Mouse (Mus musculus) lung, adult 2 months (tissue): ENCODE measurements at regions not wholly inside any gene's neighbourhood (a gene's known extent, or its start where the extent isn't known, plus 50 kb on each side); places are given as distances from the start of the nearest gene placed in this dataset.

ENCODE experiments used
- DNase-seq: peaks from one replicate; pipeline ENCODE4 v3.0.0; 2022
- H3K4me1 ChIP-seq: fragments of 200-500 bp; 2 replicates; pipeline ENCODE4 v1.6.1; 2011; ENCODE audit warnings: low read length; ENCODE audit not compliant: control insufficient read depth, insufficient read depth
- H3K4me3 ChIP-seq: fragments of 200-500 bp; replicated peaks from 2 replicates; pipeline ENCODE3; 2011; ENCODE audit warnings: low read depth, mild to moderate bottlenecking, control low read depth, low read length; ENCODE audit errors: extremely low read depth
- CTCF ChIP-seq: fragments of 200-500 bp; IDR thresholded peaks from 2 replicates; pipeline ENCODE4 v1.5.1; 2011; ENCODE audit warnings: mild to moderate bottlenecking, low read length, control low read depth; ENCODE audit not compliant: insufficient read depth
- POLR2A ChIP-seq: fragments of 200-500 bp; IDR thresholded peaks from 2 replicates; pipeline ENCODE4 v1.6.1; 2011; ENCODE audit warnings: low read depth, mild to moderate bottlenecking, control low read depth, low read length, borderline replicate concordance; ENCODE audit errors: extremely low read depth
- WGBS: fragments of 180-500 bp; shearing (Covaris S2); methylation state at CpG from one replicate; pipeline ENCODE4 v1.1.7; 2018; 5-methylcytosine and 5-hydroxymethylcytosine counted together

GRCm38 (mm10) chr6:84394496-84395090, 199.1 kb downstream of the Cyp26b1 start:
- DNase-seq = no peak
- Histone ChIP-seq H3K4me3 (no peak overlapping the region), H3K4me1 (peaks cover 6% of the 10 kb centered on the region; the same call in 1 of the 2 replicates)
- no peak for TF ChIP-seq POLR2A
- no peak for TF ChIP-seq CTCF
- WGBS = 81% methylated on average over 6 of the region's 6 CpGs

GRCm38 (mm10) chr6:84393519-84394231, 200.0 kb downstream of the Cyp26b1 start:
- no peak for TF ChIP-seq POLR2A
- no peak for TF ChIP-seq CTCF
- Histone ChIP-seq H3K4me1 (peaks cover 6% of the 10 kb centered on the region; the same call in 1 of the 2 replicates), H3K4me3 (no peak overlapping the region)
- 49% methylated on average over 9 of the region's 9 CpGs for WGBS
- DNase-seq = no peak

DNA sequence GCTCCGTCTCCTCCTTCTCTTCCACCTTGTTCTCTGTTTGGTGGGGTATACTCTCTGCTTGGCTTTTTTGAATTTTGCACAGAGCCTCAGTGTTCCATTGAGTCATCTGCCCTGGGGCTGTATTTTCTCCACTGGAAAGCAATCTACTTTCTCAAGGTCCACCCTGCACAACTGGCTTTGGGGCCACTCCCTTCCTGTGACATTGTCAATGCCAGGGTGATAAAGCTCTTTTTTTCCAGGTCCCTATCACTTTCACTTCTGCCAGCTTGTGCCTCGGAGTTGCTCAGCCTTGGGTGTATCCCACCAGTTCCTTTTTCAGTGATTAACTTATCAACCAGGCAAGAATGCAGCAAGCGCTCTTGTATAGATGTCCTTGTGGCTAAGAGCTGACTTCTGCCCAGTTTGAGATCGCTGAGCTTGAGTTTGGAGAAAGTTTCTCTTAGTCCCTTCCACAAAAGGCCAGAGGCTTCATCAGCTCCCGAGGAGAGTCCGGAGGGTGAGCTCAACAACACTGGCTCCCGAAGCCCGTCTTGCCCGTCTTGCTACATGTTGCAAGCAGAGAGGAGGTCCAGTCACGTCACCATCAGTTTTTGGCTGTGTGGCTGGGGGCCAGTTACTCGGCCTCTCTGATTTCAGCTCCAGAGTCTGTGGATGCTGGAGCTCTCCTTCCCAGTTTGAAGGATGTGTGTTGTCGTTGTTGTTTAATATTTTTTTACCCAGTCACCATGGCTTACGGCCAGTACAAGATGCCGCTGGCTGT, 200.8 kb downstream of the Cyp26b1 start:
- Histone ChIP-seq H3K4me3 (no peak overlapping the region), H3K4me1 (peaks cover 6% of the 10 kb centered on the region; the same call in 1 of the 2 replicates)
- WGBS = 74% methylated on average over 14 of the region's 14 CpGs
- DNase-seq = no peak
- TF ChIP-seq POLR2A (no peak), CTCF (no peak)

- WGBS = 88% methylated on average over 3 of the region's 3 CpGs
Measured at GRCm38 (mm10) chr6:84391016-84391415, 202.7 kb downstream of the Cyp26b1 start.

DNA sequence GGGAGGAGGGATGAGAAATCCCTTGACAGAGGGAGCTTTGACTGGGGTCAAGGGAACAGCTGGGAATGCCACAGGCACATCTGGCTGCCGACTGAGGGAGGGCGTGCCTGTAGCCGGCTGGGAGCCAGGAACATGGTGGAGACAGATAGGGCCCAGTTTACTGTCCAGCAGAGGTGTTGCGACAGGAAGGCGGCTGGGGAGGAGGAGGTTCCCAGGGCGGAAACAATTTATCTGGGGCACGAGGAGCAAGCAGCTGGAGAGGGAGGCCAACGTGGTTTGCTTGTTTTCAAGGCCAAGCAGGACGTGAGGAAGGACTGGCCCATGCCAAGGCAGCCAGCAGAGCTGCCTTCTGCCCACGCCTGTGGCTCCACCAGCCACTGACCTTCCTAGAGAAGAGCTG, 208.0 kb downstream of the Cyp26b1 start:
- 0 out of 2 replicates have a peak, but pooled peaks cover 5% of the 10 kb centered on the region for H3K4me1 ChIP-seq
- TF ChIP-seq CTCF = no peak
- no peak for TF ChIP-seq POLR2A
- WGBS = 15% methylated on average over 10 of the region's 10 CpGs
- no peak overlapping the region for H3K4me3 ChIP-seq
- DNase-seq = peak; percentile 42

More at GRCm38 (mm10) chr6:84391016-84391415, 202.7 kb downstream of the Cyp26b1 start:
- Histone ChIP-seq H3K4me3 (no peak overlapping the region), H3K4me1 (peaks cover 8% of the 10 kb centered on the region; the same call in 1 of the 2 replicates)
- no peak for DNase-seq
- TF ChIP-seq POLR2A (no peak), CTCF (no peak)

- H3K4me1 ChIP-seq = 0 out of 2 replicates have a peak, but pooled peaks cover 5% of the 10 kb centered on the region
- WGBS = 80% methylated on average over 3 of the region's 3 CpGs
- H3K4me3 ChIP-seq = no peak overlapping the region
- DNase-seq = no peak
- TF ChIP-seq POLR2A = no peak
- no peak for TF ChIP-seq CTCF
Measured at GRCm38 (mm10) chr6:84383718-84384117, 210.0 kb downstream of the Cyp26b1 start.

- H3K4me1 ChIP-seq = 0 out of 2 replicates have a peak, but pooled peaks cover 5% of the 10 kb centered on the region
- TF ChIP-seq POLR2A = no peak
- TF ChIP-seq CTCF = no peak
- no peak for DNase-seq
- 78% methylated on average over 3 of the region's 3 CpGs for WGBS
- no peak overlapping the region for H3K4me3 ChIP-seq
Measured at GRCm38 (mm10) chr6:84383141-84383540, 210.6 kb downstream of the Cyp26b1 start.

DNA sequence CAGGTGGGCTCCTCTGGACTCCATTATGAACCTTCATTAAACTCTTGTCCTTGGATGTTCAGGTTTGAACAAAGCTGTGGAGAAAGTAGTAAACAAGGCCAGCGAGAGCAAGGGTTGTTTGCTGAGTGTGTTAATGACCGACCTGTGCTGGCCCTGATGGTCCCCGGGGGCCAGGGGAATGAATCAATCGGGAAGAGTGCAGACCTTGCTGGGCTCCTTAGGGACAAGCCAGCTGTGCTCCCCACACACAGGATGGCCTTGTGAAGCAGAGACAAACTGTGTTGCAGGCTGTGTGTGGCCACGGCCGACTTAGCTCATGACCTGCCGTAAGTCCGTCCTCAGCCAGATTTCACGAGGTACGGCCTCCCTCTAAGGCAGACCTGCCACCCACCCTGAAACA, 212.1 kb downstream of the Cyp26b1 start:
- 81% methylated on average over 10 of the region's 10 CpGs for WGBS
- no peak for DNase-seq
- TF ChIP-seq POLR2A (no peak), CTCF (no peak)

DNA sequence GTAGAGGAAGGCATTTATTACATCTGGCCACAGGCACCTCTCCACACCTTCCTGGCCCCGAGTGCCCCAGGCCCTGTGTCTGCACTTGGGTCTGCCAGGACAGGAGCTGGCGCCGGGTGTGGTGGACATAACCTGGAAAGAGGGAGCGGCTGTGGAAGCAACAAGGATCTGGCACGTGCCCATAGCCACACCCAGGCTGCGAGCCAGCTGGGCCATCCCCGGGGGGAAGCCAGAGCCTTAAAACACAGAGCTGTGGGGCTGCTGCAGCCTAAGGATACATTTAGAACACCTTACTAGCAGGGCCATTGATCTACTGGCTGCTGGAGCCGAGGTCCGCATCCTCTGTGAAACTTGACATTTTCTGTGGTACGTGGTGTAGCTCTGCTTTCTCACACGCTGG, 217.0 kb downstream of the Cyp26b1 start:
- no peak for TF ChIP-seq CTCF
- no peak for TF ChIP-seq POLR2A
- WGBS = 58% methylated on average over 11 of the region's 11 CpGs

More for the DNA sequence above, 212.1 kb downstream of the Cyp26b1 start:
- Histone ChIP-seq H3K4me3 (no peak overlapping the region), H3K4me1 (0 out of 2 replicates have a peak, but pooled peaks cover 5% of the 10 kb centered on the region)

DNA sequence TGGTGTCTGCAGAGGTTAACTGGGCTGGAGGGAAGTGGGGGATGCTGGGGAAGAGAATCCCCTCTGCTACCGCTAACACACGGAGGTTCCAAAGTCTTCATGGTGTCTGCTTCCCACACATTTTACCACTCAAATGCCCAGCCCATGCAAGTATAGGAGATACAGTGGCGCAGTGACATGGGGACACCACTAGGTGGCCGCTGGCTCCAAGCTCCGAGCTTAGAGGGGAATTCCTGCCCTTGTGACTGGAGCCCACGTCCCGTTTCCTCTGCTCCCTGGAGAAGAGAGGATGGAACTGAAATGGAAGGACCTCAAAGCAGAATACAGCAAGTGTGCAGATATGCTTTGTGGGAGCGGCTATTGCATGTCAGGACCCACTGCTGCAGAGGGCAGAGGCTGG, 218.2 kb downstream of the Cyp26b1 start:
- no peak for TF ChIP-seq POLR2A
- TF ChIP-seq CTCF = peak; percentile 87
- 10% methylated on average over 8 of the region's 8 CpGs for WGBS
- H3K4me1 ChIP-seq = no peaks in the 10 kb centered on the region
- DNase-seq = peak; percentile 29
- no peak overlapping the region for H3K4me3 ChIP-seq

More for the DNA sequence above, 217.0 kb downstream of the Cyp26b1 start:
- H3K4me3 ChIP-seq = no peak overlapping the region
- no peaks in the 10 kb centered on the region for H3K4me1 ChIP-seq
- DNase-seq = no peak

DNA sequence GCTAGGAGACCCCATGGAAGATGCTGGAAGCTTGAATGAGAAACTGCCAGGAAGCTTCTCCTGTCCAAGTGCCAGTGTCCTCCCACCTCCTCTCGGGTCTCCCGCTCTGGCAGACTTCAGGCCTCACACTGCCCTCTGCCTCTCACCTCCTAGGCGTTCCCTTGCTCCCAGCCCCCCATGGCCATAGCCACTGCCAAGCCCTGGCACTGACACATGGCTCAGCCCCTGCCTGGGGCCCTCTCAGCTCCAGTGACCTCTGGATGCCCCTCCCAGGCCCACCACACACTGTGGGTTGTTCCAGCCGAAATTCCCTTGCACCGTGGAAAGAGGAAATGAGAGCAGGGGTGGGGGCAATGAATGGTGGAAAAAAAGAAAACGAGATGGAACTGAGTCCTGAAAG, 227.3 kb downstream of the Cyp26b1 start:
- no peak for DNase-seq
- no peak overlapping the region for H3K4me3 ChIP-seq
- WGBS = 34% methylated on average over 6 of the region's 6 CpGs
- H3K4me1 ChIP-seq = no peaks in the 10 kb centered on the region
- TF ChIP-seq POLR2A = no peak
- no peak for TF ChIP-seq CTCF
